Mouse (Mus musculus) cerebellum, postnatal 4 days (tissue): ENCODE measurements around the gene Uqcrc2.

Experiments used
- DNase-seq, 2 experiments: peaks; one replicate each; pipeline ENCODE4 v3.0.0; 2022; ENCODE audit warnings: low spot score in 2 of 2, mixed read lengths in 1 of 2

The Uqcrc2 gene

DNA sequence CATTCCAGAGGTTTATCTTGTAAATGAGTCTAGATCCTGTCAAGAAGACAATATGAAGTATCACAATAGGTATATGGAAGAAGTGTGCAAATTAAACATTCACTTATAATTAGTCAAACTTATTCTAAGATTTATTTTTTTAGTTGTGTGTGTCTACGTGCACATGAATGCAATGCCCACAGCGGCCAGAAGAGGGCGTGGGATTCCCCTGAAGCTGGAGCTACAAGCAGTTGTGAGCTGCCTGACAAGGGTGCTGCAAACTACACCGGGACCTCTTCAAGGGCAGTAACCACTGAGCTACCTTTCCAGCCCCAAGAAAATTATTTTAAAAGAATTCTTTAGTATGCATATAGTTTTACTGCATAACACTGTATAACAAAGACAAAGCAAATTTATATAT lies 55.7 kb downstream of the Uqcrc2 start:
- no peak for DNase-seq

- no peak for DNase-seq
Measured at GRCm38 (mm10) chr7:120693831-120694375, 58.9 kb downstream of the Uqcrc2 start.

- no peak for DNase-seq
Measured at GRCm38 (mm10) chr7:120695196-120695595, 60.2 kb downstream of the Uqcrc2 start.

- DNase-seq, result no peak
Measured at GRCm38 (mm10) chr7:120695641-120696040, 60.7 kb downstream of the Uqcrc2 start.

GRCm38 (mm10) chr7:120696331-120696730 lies 61.4 kb downstream of the Uqcrc2 start:
- no peak for DNase-seq

GRCm38 (mm10) chr7:120699586-120699985 lies 64.6 kb downstream of the Uqcrc2 start:
- no peak for DNase-seq

- no peak for DNase-seq
Measured at GRCm38 (mm10) chr7:120703888-120704287, 68.9 kb downstream of the Uqcrc2 start.
